Mouse (Mus musculus) embryonic facial prominence, embryonic 11.5 days (tissue): ENCODE measurements at regions not wholly inside any gene's neighbourhood (a gene's known extent, or its start where the extent isn't known, plus 50 kb on each side); places are given as distances from the start of the nearest gene placed in this dataset.

Source experiments
- ATAC-seq: fragments of 200-750 bp; cut with Nextera tagmentation; replicated peaks from 2 replicates; pipeline ENCODE4 v1.8.0; 2017; ENCODE audit warnings: low read depth; ENCODE audit not compliant: insufficient number of reproducible peaks, low FRiP score, low TSS enrichment
- DNase-seq: peaks from one replicate; pipeline ENCODE4 v3.0.0-alpha.2; 2015; ENCODE audit warnings: low spot score
- H3K27ac ChIP-seq: fragments of 300-500 bp; sonication (generic); replicated peaks from 2 replicates; pipeline ENCODE4 v1.5.1; 2014; ENCODE audit warnings: mild to moderate bottlenecking, low read depth, low read length, control low read depth
- H3K27me3 ChIP-seq: fragments of 300-500 bp; sonication (generic); 2 replicates; pipeline ENCODE4 v1.6.1; 2014; ENCODE audit warnings: mild to moderate bottlenecking, low read length, moderate library complexity, mixed read lengths; ENCODE audit not compliant: control insufficient read depth, insufficient read depth
- H3K36me3 ChIP-seq: fragments of 300-500 bp; sonication (generic); replicated peaks from 2 replicates; pipeline ENCODE4 v1.6.1; 2014; ENCODE audit warnings: low read depth, mild to moderate bottlenecking, low read length, moderate library complexity, mixed read lengths; ENCODE audit not compliant: control insufficient read depth, insufficient read depth
- H3K4me1 ChIP-seq: fragments of 300-500 bp; sonication (generic); 2 replicates; pipeline ENCODE4 v1.6.1; 2014; ENCODE audit warnings: low read length, mixed read lengths; ENCODE audit not compliant: control insufficient read depth, insufficient read depth
- H3K4me2 ChIP-seq: fragments of 300-500 bp; sonication (generic); 2 replicates; pipeline ENCODE4 v1.6.1; 2014; ENCODE audit warnings: low read depth, mild to moderate bottlenecking, control low read depth, low read length, moderate library complexity
- H3K4me3 ChIP-seq: fragments of 300-500 bp; sonication (generic); 2 replicates; pipeline ENCODE4 v1.5.1; 2014; ENCODE audit warnings: low read depth, low read length, control low read depth
- H3K9ac ChIP-seq: fragments of 300-500 bp; sonication (generic); replicated peaks from 2 replicates; pipeline ENCODE4 v1.6.1; 2014; ENCODE audit warnings: mild to moderate bottlenecking, control low read depth, low read length
- H3K9me3 ChIP-seq: fragments of 300-500 bp; sonication (generic); replicated peaks from 2 replicates; pipeline ENCODE4 v1.6.1; 2016; ENCODE audit warnings: mild to moderate bottlenecking, low read length, inconsistent platforms, mixed read lengths; ENCODE audit not compliant: control insufficient read depth
- WGBS: fragments of 180-500 bp; shearing (Covaris S2); extraction: QIAGEN DNeasy Blood & Tissue Kit; methylation state at CpG from one replicate; pipeline ENCODE4 v1.1.7; 2014; 5-methylcytosine and 5-hydroxymethylcytosine counted together

DNA sequence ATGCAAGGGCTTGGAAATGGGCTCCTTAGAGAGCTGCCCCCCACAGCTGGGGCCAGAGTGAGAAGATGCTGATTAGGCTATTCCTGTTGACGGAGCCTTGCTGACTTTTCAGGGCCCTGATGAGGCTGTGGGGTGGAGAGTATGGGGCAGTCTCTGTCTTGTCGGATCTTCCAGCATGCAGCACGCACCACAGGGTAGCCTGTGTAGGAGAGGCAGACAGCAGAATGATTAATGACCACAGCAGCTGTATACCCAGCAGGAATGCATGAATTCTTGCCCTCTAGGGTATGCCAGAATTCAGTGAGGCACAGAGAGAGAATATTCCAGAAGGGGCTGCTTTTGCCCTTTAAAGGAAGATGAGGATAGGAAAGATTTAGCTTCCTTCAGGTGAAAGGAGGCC, 265.6 kb upstream of the Gm10131 start:
- Histone ChIP-seq H3K27me3 (no peaks in the 10 kb centered on the region), H3K27ac (no peak overlapping the region), H3K4me3 (no peak overlapping the region), H3K9me3 (no peaks in the 10 kb centered on the region), H3K9ac (no peak overlapping the region), H3K36me3 (no peaks in the 10 kb centered on the region), H3K4me1 (no peaks in the 10 kb centered on the region), H3K4me2 (no peak overlapping the region)
- DNase-seq = no peak
- ATAC-seq = no peak; the same call in 1 of the 2 replicates
- WGBS = 33% methylated on average over 3 of the region's 3 CpGs

DNA sequence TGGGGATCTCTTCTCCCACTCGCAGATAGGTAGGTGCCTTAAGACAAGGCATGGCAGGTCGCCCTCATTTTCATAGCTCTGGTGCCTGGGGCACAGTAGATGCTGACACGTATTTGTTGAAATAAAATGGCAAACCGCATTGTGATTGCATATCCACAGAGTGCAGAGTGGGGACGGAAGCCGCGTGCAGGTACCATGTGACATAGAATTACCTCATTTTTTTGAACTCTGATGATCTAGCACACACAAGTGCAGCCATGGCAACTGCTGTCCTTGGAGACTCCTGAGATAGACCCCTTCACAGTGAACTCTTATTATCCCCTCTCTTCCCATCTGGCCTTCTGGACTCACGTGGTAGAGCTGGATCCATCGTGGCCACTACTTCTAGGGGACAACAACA, 262.7 kb upstream of the Gm10131 start:
- Histone ChIP-seq H3K4me3 (no peak overlapping the region), H3K4me1 (no peaks in the 10 kb centered on the region), H3K9ac (no peak overlapping the region), H3K4me2 (no peak overlapping the region), H3K36me3 (no peaks in the 10 kb centered on the region), H3K27me3 (no peaks in the 10 kb centered on the region), H3K9me3 (no peaks in the 10 kb centered on the region), H3K27ac (no peak overlapping the region)
- 88% methylated on average over 9 of the region's 9 CpGs for WGBS
- no peak for ATAC-seq
- no peak for DNase-seq

DNA sequence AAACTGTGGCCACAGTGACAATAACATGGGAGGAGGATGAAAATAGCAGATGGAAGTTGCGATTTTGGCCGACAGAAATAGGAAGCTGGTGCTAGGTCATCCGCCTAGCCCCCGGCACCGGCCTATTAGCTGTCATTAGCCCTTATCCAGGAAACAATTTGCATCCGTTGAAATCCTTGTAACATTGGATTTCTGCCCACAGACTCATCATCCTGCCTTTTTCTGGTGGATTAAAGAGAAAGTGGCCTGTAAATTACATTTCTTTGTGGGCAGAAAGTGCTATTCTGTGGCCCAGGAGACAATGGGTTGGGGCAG, 261.1 kb upstream of the Gm10131 start:
- WGBS = 50% methylated on average over 6 of the region's 6 CpGs
- H3K9ac ChIP-seq = no peak overlapping the region
- no peak for DNase-seq

DNA sequence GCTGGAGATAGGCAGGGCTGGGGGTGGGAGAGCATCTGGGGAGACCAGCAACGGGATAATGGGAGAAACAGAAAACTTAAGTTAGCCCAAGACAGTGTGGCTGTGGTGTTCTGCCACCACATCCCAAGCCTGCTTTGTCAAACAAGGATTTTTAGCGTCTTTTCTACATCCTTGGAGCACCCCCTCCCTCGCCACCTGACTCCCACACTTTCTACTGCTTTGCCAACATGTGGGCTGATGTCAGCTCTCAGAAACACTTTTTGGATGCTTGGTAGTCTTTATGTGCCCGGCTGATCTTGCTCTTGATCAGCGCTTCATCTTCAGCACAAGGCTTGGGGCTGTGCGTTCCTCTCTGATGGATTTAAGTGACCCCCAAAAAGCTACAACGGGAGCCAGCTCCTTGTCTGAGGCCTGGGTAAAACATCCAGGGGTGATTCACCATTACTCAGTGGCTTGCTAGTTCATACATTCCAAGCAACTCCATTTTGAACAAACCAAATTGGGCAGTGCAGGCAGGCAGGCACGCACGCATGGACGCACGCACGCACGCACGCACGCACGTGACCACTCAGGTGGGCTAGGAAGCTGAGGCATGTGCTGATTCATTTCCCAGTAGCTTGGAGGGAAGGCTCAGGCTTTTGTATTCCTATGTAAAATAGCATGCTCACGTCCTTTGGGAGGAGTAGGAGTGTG, 260.6 kb upstream of the Gm10131 start:
- DNase-seq (no peak), ATAC-seq (no peak)
- no peaks in the 10 kb centered on the region for H3K4me1 ChIP-seq
- no peak overlapping the region for H3K4me2 ChIP-seq
- no peaks in the 10 kb centered on the region for H3K36me3 ChIP-seq
- no peaks in the 10 kb centered on the region for H3K9me3 ChIP-seq
- 85% methylated on average over 17 of the region's 17 CpGs for WGBS
- no peaks in the 10 kb centered on the region for H3K27me3 ChIP-seq
- H3K27ac ChIP-seq = no peak overlapping the region
- H3K4me3 ChIP-seq = no peak overlapping the region
- H3K9ac ChIP-seq = no peak overlapping the region

More for the DNA sequence above, 261.1 kb upstream of the Gm10131 start:
- Histone ChIP-seq H3K27ac (no peak overlapping the region), H3K27me3 (no peaks in the 10 kb centered on the region), H3K4me3 (no peak overlapping the region), H3K4me1 (no peaks in the 10 kb centered on the region), H3K4me2 (no peak overlapping the region), H3K9me3 (no peaks in the 10 kb centered on the region), H3K36me3 (no peaks in the 10 kb centered on the region)
- no peak for ATAC-seq

DNA sequence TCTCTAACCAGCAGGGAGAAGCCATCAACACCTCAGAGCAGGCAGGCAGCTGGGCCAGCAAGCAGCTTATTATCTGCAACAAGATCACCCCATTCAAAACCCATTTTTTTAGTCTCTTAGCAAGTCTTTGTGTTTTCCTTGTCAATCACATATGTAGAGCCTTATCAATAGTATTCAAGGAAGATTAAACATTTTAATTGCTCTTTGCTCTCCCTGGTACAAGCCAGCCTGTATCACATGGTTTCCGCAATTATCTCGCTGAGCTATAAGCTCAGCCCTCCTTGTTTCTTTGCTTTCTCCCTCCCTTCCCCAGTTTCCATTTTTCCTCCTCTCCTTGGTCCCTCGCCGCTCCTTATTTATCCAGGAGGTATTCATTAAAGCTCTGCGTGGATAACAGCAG, 259.9 kb upstream of the Gm10131 start:
- Histone ChIP-seq H3K9ac (no peak overlapping the region), H3K27ac (no peak overlapping the region), H3K4me1 (no peaks in the 10 kb centered on the region), H3K4me3 (no peak overlapping the region), H3K9me3 (no peaks in the 10 kb centered on the region), H3K4me2 (no peak overlapping the region), H3K36me3 (no peaks in the 10 kb centered on the region), H3K27me3 (no peaks in the 10 kb centered on the region)
- WGBS = 40% methylated on average over 5 of the region's 5 CpGs
- no peak for ATAC-seq
- DNase-seq = no peak

DNA sequence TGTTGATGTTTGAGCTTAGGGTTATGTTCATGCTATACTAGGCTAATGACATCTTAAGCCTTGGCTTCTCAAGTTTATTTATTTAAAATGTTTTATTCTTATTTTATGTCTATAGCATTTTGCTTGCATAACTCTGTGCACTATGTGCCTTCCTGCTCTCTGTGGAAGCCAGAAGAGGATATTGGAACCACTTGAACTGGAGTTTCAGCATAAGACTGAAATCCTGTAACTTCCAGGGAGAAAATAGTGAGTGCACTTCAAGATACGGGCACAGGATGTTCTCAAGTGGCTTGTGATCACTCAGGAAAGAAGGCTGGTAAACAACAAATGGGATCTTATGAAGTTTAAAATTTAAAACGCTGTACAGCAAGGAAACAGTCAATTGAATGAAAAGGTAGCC, 257.0 kb upstream of the Gm10131 start:
- H3K4me2 ChIP-seq = no peak overlapping the region
- ATAC-seq = no peak
- H3K27ac ChIP-seq = no peak overlapping the region
- no peak for DNase-seq
- no peaks in the 10 kb centered on the region for H3K9me3 ChIP-seq
- 82% methylated on average over 2 of the region's 2 CpGs for WGBS
- H3K36me3 ChIP-seq = no peaks in the 10 kb centered on the region
- H3K9ac ChIP-seq = no peak overlapping the region
- H3K27me3 ChIP-seq = no peaks in the 10 kb centered on the region
- H3K4me3 ChIP-seq = no peak overlapping the region
- H3K4me1 ChIP-seq = no peaks in the 10 kb centered on the region

DNA sequence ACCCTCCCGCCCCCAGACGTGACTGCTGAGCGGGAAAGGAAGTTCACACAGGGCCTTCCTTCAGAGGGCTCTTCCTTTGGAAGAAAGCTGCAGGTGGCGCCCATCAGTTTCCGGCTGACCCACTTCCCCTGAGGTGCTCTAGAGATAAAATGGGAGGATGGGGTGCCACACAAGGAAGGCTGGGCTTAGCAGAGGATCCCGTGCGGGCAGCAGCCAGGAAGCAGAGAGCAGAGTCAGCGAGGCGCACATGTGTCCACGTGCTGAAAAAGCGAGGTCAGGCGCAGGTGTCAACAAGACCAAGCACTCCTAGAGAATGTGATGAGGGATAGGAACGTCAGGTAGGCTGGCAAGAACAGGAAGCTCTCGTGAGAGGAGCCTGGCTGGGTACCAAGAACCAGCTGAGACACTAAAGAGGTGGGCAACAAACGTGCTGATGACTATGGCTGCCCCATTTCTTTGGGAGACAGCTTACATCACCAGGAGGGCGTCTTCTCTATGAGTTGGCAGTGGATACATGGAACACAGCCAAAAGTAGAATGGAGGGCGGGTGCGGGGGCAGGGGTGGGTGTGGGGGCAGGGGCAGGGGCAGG, 253.0 kb upstream of the Gm10131 start:
- H3K9me3 ChIP-seq = no peaks in the 10 kb centered on the region
- no peak overlapping the region for H3K27ac ChIP-seq
- no peaks in the 10 kb centered on the region for H3K27me3 ChIP-seq
- no peak overlapping the region for H3K4me2 ChIP-seq
- H3K9ac ChIP-seq = no peak overlapping the region
- H3K4me1 ChIP-seq = no peaks in the 10 kb centered on the region
- ATAC-seq (no peak), DNase-seq (no peak)
- H3K4me3 ChIP-seq = no peak overlapping the region
- H3K36me3 ChIP-seq = no peaks in the 10 kb centered on the region
- WGBS = 85% methylated on average over 18 of the region's 18 CpGs

DNA sequence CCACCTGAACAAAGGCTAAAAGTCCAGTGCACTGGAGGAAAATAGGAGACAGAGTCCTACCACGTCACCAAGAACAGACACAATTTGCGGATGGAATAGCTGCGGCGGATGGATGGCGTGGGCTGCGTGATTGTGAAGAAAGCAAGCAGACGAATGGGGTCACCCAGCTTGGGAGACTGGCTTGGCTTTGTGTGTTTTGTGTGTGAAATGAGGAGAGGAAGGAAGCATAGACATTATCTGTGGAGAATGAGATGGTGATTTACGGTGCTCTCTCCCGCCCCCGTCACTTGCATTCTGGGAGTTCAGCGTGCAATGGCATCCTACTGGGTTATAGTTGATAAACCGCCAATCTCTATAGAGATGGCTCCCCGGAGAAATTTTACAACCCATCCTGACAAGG, 252.1 kb upstream of the Gm10131 start:
- no peaks in the 10 kb centered on the region for H3K9me3 ChIP-seq
- no peak overlapping the region for H3K4me2 ChIP-seq
- no peaks in the 10 kb centered on the region for H3K4me1 ChIP-seq
- H3K36me3 ChIP-seq = no peaks in the 10 kb centered on the region
- WGBS = 89% methylated on average over 13 of the region's 13 CpGs
- H3K27ac ChIP-seq = no peak overlapping the region
- no peak overlapping the region for H3K4me3 ChIP-seq
- no peaks in the 10 kb centered on the region for H3K27me3 ChIP-seq
- ATAC-seq (no peak), DNase-seq (no peak)
- H3K9ac ChIP-seq = no peak overlapping the region
